Mouse (Mus musculus) spleen, adult 2 months (tissue): ENCODE measurements at regions not wholly inside any gene's neighbourhood (a gene's known extent, or its start where the extent isn't known, plus 50 kb on each side); places are given as distances from the start of the nearest gene placed in this dataset.

ENCODE experiments used
- DNase-seq, 2 experiments: peaks; one replicate each; pipeline versions ENCODE4 v3.0.0 to v3.0.0-alpha.2; 2012 to 2021; ENCODE audit warnings: low spot score in 2 of 2, low read depth in 1 of 2
- H3K27ac ChIP-seq: fragments of 200-500 bp; 2 replicates; pipeline ENCODE4 v1.5.1; 2012; ENCODE audit warnings: low read length, inconsistent platforms; ENCODE audit not compliant: insufficient read depth
- H3K27me3 ChIP-seq: fragments of 200-500 bp; 2 replicates; pipeline ENCODE4 v1.6.1; 2012; ENCODE audit warnings: mild to moderate bottlenecking, moderate library complexity, low read length, inconsistent platforms; ENCODE audit not compliant: control insufficient read depth, insufficient read depth
- H3K36me3 ChIP-seq: fragments of 200-500 bp; 2 replicates; pipeline ENCODE4 v1.6.1; 2012; ENCODE audit warnings: mild to moderate bottlenecking, low read length, inconsistent platforms; ENCODE audit not compliant: control insufficient read depth, insufficient read depth
- H3K4me1 ChIP-seq: fragments of 200-500 bp; 2 replicates; pipeline ENCODE4 v1.6.1; 2011; ENCODE audit warnings: inconsistent platforms; ENCODE audit not compliant: control insufficient read depth, insufficient read depth, insufficient read length
- H3K4me3 ChIP-seq: fragments of 200-500 bp; 2 replicates; pipeline ENCODE4 v1.5.1; 2011; ENCODE audit warnings: mild to moderate bottlenecking, inconsistent platforms; ENCODE audit not compliant: insufficient read depth, insufficient read length; ENCODE audit errors: extremely low read depth
- CTCF ChIP-seq: fragments of 200-500 bp; IDR thresholded peaks from 2 replicates; pipeline ENCODE4 v1.5.1; 2011; ENCODE audit warnings: mild to moderate bottlenecking, inconsistent platforms; ENCODE audit not compliant: insufficient read depth, insufficient read length, insufficient replicate concordance; ENCODE audit errors: extremely low read depth
- POLR2A ChIP-seq: fragments of 200-500 bp; IDR thresholded peaks from 2 replicates; pipeline ENCODE4 v1.6.1; 2011; ENCODE audit warnings: low read depth, low read length, inconsistent platforms
- WGBS: fragments of 180-500 bp; shearing (Covaris S2); methylation state at CpG from one replicate; pipeline ENCODE4 v1.1.7; 2018; 5-methylcytosine and 5-hydroxymethylcytosine counted together

DNA sequence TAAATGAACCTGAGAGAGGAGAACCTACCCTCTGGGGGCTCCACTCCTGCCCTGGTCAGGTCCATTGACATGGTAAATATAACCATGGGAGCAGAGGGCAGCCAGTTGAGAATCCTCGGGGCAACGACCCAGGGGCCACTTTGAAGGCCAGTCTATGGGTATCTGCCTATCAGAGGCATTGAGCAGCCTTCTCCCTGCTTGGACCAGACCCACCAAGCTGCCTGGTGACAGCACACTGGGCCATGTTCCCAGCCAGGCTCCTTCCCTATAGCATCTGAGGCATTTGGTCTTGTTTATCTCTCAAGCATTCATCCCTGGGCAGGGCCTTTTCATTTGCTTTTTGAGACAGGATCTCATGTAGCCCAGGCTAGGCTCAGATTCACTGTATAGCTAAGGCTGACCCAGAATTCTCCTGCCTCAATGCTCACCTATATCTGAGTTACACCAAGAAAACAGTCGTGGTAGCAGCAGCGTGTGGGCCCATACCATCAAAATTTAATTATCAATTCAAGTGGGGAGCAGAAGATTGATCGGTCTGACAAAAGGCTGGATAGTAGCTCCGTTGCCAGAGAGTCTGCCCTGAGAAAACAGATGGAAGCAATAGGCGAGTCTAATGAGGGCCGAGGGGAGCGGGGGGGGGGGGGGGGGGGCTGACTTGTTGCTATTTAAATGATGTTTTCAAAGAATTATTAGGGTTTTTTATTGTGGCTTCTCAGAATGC lies 141.7 kb downstream of the Tfap2c start:
- TF ChIP-seq POLR2A = no peak
- no peak for TF ChIP-seq CTCF
- Histone ChIP-seq H3K27me3 (no peaks in the 10 kb centered on the region), H3K27ac (no peak overlapping the region), H3K4me3 (no peak overlapping the region), H3K4me1 (no peaks in the 10 kb centered on the region), H3K36me3 (no peaks in the 10 kb centered on the region)
- no peak for DNase-seq
- 84% methylated on average over 9 of the region's 9 CpGs for WGBS

DNA sequence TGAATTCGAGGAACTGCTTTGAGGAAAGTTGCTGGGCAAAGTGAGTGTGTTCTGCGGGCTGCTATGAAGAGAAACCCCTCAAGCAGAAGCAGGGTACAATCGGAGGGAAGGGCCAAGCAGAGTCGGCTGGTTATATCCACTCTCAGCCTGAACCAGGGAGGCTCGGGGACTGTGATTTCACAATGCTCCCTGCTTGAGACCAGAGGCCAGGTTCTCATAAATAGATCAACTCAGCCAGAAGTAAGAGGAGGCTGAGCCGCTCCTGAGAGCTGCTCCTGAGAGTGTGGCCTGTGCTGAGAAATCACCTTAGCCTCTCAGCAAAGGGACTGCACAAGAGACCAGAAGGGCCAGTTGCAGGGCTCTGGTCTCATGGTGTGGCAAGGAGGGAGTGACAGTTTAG lies 149.6 kb downstream of the Tfap2c start:
- Histone ChIP-seq H3K27ac (no peak overlapping the region), H3K36me3 (no peaks in the 10 kb centered on the region), H3K27me3 (no peaks in the 10 kb centered on the region), H3K4me1 (no peaks in the 10 kb centered on the region), H3K4me3 (no peak overlapping the region)
- no peak for DNase-seq
- 72% methylated on average over 6 of the region's 6 CpGs for WGBS
- TF ChIP-seq CTCF (no peak), POLR2A (no peak)

DNA sequence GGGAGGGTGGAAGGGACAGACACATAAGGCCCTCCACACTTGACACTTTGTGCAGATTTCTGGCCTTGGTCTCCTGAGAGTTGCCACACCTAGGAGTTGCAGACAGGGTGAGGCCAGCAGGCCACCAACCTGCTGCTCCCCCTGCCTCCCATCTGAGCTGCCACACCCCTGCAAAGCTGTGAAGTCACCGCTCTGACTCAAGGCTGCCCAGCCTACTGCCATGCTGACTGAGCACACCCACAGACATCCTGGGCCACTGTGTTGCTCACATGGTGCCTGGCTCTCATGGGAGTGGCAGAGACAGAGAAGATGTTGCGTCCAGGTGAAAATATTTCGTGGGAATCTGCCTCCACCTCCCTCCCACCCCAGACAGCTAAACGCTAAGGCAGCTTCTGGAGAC lies 150.3 kb downstream of the Tfap2c start:
- no peak for DNase-seq
- 81% methylated on average over 4 of the region's 4 CpGs for WGBS
- Histone ChIP-seq H3K4me3 (no peak overlapping the region), H3K4me1 (no peaks in the 10 kb centered on the region), H3K36me3 (no peaks in the 10 kb centered on the region), H3K27me3 (no peaks in the 10 kb centered on the region), H3K27ac (no peak overlapping the region)
- TF ChIP-seq POLR2A = no peak
- no peak for TF ChIP-seq CTCF

DNA sequence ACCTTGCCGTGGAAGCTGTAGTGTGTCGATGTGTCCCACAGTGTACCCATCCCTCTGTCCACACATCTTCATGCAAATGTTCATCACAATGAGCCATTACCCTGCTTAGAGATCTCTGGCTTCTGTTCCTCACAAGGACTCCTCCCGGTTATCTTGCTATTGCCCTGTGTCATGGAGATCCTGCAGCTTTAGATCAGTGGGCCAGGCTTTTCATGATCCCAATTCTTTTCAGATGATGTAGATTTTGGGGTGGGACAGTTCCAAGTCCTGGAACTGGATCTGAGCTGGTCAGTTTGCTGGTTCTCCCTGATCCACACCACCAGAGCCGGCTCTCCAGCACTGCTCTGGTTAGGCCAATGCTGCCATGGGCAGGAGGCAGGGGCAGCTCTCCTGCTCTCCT lies 161.2 kb downstream of the Tfap2c start:
- no peak overlapping the region for H3K27ac ChIP-seq
- H3K27me3 ChIP-seq = no peaks in the 10 kb centered on the region
- no peak for DNase-seq
- H3K4me3 ChIP-seq = no peak overlapping the region
- no peaks in the 10 kb centered on the region for H3K4me1 ChIP-seq
- TF ChIP-seq POLR2A (no peak), CTCF (no peak)
- no peaks in the 10 kb centered on the region for H3K36me3 ChIP-seq
- WGBS = 88% methylated on average over 4 of the region's 4 CpGs

DNA sequence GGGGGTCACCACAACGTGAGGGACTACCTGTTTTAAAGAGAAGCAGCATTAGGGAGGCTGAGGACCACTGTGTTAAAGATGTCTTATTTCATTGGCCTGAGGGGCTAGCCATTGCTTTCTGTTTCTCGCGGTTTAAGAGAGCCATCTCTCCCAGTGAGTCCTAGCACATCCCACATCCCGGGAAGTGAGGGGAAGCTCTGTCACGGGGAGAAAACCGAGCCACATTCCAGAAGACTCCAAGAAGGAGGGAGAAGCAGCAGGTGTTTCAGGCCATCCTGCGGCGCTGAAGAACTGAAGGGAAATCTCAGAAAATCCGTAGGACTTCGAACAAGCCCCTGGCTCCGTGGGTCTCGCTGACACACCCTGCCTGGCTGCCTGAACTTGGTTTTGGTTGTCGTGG lies 177.3 kb downstream of the Tfap2c start:
- 12% methylated on average over 13 of the region's 13 CpGs for WGBS
- Histone ChIP-seq H3K27me3 (peaks cover 7% of the 10 kb centered on the region), H3K4me1 (no peaks in the 10 kb centered on the region), H3K27ac (no peak overlapping the region), H3K36me3 (no peaks in the 10 kb centered on the region), H3K4me3 (no peak overlapping the region)
- TF ChIP-seq CTCF (no peak), POLR2A (no peak)
- no peak for DNase-seq

DNA sequence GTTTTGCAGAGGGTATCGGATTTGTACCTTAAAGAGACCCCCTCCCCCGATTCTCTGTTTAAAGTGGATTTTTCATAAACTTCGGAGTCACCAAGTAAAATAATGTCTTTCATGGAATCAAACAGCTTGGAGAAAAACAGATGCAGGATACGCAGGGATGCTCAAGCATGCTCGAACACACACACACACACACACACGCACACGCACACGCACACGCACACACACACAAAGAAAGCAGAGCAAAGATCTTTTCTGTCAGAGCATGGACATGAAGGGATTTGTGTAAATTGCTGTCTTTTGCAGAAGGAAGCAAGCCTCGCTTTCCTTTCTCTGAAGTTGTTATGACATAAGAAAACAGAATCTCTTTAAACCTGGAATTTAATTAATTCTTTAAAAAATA lies 178.2 kb downstream of the Tfap2c start:
- H3K27ac ChIP-seq = no peak overlapping the region
- H3K36me3 ChIP-seq = no peaks in the 10 kb centered on the region
- H3K27me3 ChIP-seq = peaks cover 7% of the 10 kb centered on the region
- DNase-seq = no peak
- 43% methylated on average over 10 of the region's 10 CpGs for WGBS
- TF ChIP-seq CTCF = no peak
- no peak for TF ChIP-seq POLR2A
- H3K4me1 ChIP-seq = no peaks in the 10 kb centered on the region
- no peak overlapping the region for H3K4me3 ChIP-seq

DNA sequence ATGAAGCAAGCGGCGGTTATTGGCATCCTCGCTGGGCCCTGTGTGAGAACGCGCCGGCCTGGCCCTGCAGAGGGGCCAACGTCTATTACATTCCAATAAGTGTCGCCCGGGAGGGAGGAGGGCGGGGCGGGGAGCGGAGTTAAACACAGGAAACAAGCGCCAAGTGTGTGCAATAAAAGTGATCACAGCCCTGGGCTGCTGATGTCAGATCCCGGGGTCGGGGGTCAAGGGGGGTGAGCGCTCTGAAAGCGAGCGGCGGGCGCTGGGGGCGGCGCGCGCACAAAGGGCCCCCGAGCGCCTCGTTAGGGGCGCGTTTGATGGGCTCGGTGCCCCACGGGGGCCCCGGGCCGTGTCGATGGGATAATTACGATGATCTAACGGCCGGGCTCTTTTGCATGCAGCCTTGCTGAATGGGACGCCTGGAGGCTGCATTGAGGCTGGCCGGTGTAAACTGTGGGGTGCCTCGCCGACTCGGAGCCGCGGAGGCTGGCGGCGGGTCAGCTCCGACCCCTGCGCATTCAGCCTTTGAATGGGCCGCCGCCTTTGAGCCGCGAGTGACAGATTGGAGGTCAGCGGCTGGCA lies 178.9 kb downstream of the Tfap2c start:
- Histone ChIP-seq H3K4me3 (no peak overlapping the region; the same call in 1 of the 2 replicates), H3K27me3 (peaks cover 7% of the 10 kb centered on the region), H3K27ac (no peak overlapping the region), H3K4me1 (no peaks in the 10 kb centered on the region), H3K36me3 (no peaks in the 10 kb centered on the region)
- DNase-seq = no peak
- TF ChIP-seq CTCF (no peak), POLR2A (no peak)
- 2% methylated on average over 53 of the region's 53 CpGs for WGBS
